Mouse (Mus musculus) forebrain, embryonic 14.5 days (tissue): ENCODE measurements around the gene Gm5269. TPM values are rescaled to one million over a fixed set of nuclear protein-coding genes. Genes with fewer than 3 reads are reported as not detected.

Experiments used
- ATAC-seq: fragments of 200-750 bp; cut with Nextera tagmentation; 2 replicates; pipeline ENCODE4 v1.8.0; 2017; ENCODE audit warnings: mild to moderate bottlenecking, moderate library complexity
- DNase-seq: peaks from one replicate; pipeline ENCODE4 v3.0.0-alpha.2; 2015; ENCODE audit warnings: low spot score
- H3K27ac ChIP-seq: fragments of 300-500 bp; sonication (generic); 2 replicates; pipeline ENCODE4 v1.5.1; 2014; ENCODE audit warnings: low read depth, mild to moderate bottlenecking, control low read depth, low read length, moderate library complexity
- H3K27me3 ChIP-seq: fragments of 300-500 bp; sonication (generic); replicated peaks from 2 replicates; pipeline ENCODE4 v1.6.1; 2014; ENCODE audit warnings: low read length, control low read depth, mixed read lengths; ENCODE audit not compliant: control insufficient read depth, insufficient read depth
- H3K36me3 ChIP-seq: fragments of 300-500 bp; sonication (generic); 2 replicates; pipeline ENCODE4 v1.6.1; 2014; ENCODE audit warnings: low read length, control low read depth; ENCODE audit not compliant: control insufficient read depth, insufficient read depth
- H3K4me1 ChIP-seq: fragments of 300-500 bp; sonication (generic); 2 replicates; pipeline ENCODE4 v1.6.1; 2014; ENCODE audit warnings: antibody characterized with exemption, low read length, control low read depth; ENCODE audit not compliant: control insufficient read depth, insufficient read depth
- H3K4me2 ChIP-seq: fragments of 300-500 bp; sonication (generic); 2 replicates; pipeline ENCODE4 v1.6.1; 2014; ENCODE audit warnings: mild to moderate bottlenecking, control low read depth, low read length
- H3K4me3 ChIP-seq: fragments of 300-500 bp; sonication (generic); 2 replicates; pipeline ENCODE4 v1.5.1; 2014; ENCODE audit warnings: low read depth, low read length, control low read depth
- H3K9ac ChIP-seq: fragments of 300-500 bp; sonication (generic); 2 replicates; pipeline ENCODE4 v1.6.1; 2014; ENCODE audit warnings: mild to moderate bottlenecking, low read length, control low read depth, moderate library complexity
- H3K9me3 ChIP-seq: fragments of 300-500 bp; sonication (generic); replicated peaks from 2 replicates; pipeline ENCODE4 v1.6.1; 2016; ENCODE audit warnings: low read length, control low read depth, mixed read lengths; ENCODE audit not compliant: control insufficient read depth
- WGBS: fragments of 180-500 bp; shearing (Covaris S2); extraction: QIAGEN DNeasy Blood & Tissue Kit; methylation state at CpG from one replicate; pipeline ENCODE4 v1.1.7; 2014; 5-methylcytosine and 5-hydroxymethylcytosine counted together
- polyA plus RNA-seq: library from polyadenylated mRNA; unstranded; fragments of >200 nt; fragmentation: Nextera tagmentation; extraction: Ambion mirVana; gene quantifications from 2 replicates; pipeline ENCODE4 v1.2.1, GENCODE M21; 2014

Gene Gm5269
- polyA plus RNA-seq, 1 experiment from 2014 or later, result not detected

DNA sequence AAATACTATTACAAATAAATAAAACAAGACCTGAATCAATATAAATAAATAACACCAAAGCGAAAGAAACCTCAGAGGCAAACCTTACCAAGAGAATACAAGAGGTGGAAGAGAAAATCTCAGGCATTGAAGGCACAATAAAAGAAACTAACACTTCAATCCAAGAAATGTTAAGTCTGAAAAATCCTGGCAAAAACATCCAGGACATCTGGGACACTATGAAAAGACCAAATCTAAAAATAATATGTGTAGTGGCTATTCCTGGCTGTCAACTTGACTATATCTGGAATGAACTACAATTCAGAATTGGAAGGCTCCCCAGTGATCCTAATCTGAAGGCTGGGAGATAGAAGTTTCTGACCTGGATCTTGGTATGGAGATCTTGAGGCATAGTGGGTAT lies 44.6 kb downstream of the Gm5269 start:
- H3K27ac ChIP-seq, result no peak overlapping the region
- H3K27me3 ChIP-seq, result no peaks in the 10 kb centered on the region
- no peak overlapping the region for H3K9ac ChIP-seq
- DNase-seq (no peak), ATAC-seq (no peak)
- WGBS, result 80% methylated on average over 1 of the region's 1 CpGs
- no peak overlapping the region for H3K4me3 ChIP-seq
- no peaks in the 10 kb centered on the region for H3K9me3 ChIP-seq
- H3K4me2 ChIP-seq, result no peak overlapping the region
- no peaks in the 10 kb centered on the region for H3K36me3 ChIP-seq
- no peaks in the 10 kb centered on the region for H3K4me1 ChIP-seq

Other genes with a start within 250 kb of the Gm5269 start
- 61.4 and 66.9 TPM in 2 replicates for gene Wdr75, start 95.1 kb downstream of the Gm5269 start, polyA plus RNA-seq
- gene Slc40a1, start 36.2 kb upstream of the Gm5269 start, polyA plus RNA-seq, result 29.6 and 40.1 TPM in 2 replicates
- 1.3 and 2.1 TPM in 2 replicates for gene Dnah7b, start 176.0 kb upstream of the Gm5269 start, polyA plus RNA-seq